Mouse (Mus musculus) lung, embryonic 16.5 days (tissue): ENCODE measurements around the gene Arpp19. TPM values are rescaled to one million over a fixed set of nuclear protein-coding genes. Genes with fewer than 3 reads are reported as not detected.

Experiments
- ATAC-seq: fragments of 200-750 bp; cut with Nextera tagmentation; 2 replicates; pipeline ENCODE4 v1.8.0; 2017; ENCODE audit warnings: low read depth, mild to moderate bottlenecking, moderate library complexity
- H3K27ac ChIP-seq: fragments of 300-500 bp; sonication (generic); 2 replicates; pipeline ENCODE4 v1.5.1; 2014; ENCODE audit warnings: mild to moderate bottlenecking, control low read depth, low read length
- H3K27me3 ChIP-seq: fragments of 300-500 bp; sonication (generic); 2 replicates; pipeline ENCODE4 v1.6.1; 2014; ENCODE audit warnings: low read depth, low read length, mixed read lengths; ENCODE audit not compliant: control insufficient read depth, insufficient read depth
- H3K36me3 ChIP-seq: fragments of 300-500 bp; sonication (generic); 2 replicates; pipeline ENCODE4 v1.6.1; 2014; ENCODE audit warnings: low read length; ENCODE audit not compliant: control insufficient read depth, insufficient read depth
- H3K4me1 ChIP-seq: fragments of 300-500 bp; sonication (generic); replicated peaks from 2 replicates; pipeline ENCODE4 v1.6.1; 2014; ENCODE audit warnings: low read length, mixed read lengths; ENCODE audit not compliant: control insufficient read depth, insufficient read depth
- H3K4me2 ChIP-seq: fragments of 300-500 bp; sonication (generic); 2 replicates; pipeline ENCODE4 v1.6.1; 2014; ENCODE audit warnings: low read depth, low read length, control low read depth
- H3K4me3 ChIP-seq: fragments of 300-500 bp; sonication (generic); 2 replicates; pipeline ENCODE4 v1.5.1; 2014; ENCODE audit warnings: mild to moderate bottlenecking, low read length, control low read depth
- H3K9ac ChIP-seq: fragments of 300-500 bp; sonication (generic); 2 replicates; pipeline ENCODE4 v1.6.1; 2014; ENCODE audit warnings: low read length, control low read depth
- H3K9me3 ChIP-seq: fragments of 300-500 bp; sonication (generic); 2 replicates; pipeline ENCODE4 v1.6.1; 2016; ENCODE audit warnings: low read length; ENCODE audit not compliant: control insufficient read depth
- WGBS: fragments of 180-500 bp; shearing (Covaris S2); extraction: QIAGEN DNeasy Blood & Tissue Kit; methylation state at CpG from one replicate; pipeline ENCODE4 v1.1.7; 2014; 5-methylcytosine and 5-hydroxymethylcytosine counted together
- polyA plus RNA-seq: library from polyadenylated mRNA; unstranded; fragments of >200 nt; fragmentation: Nextera tagmentation; extraction: Ambion mirVana; gene quantifications from 2 replicates; pipeline ENCODE4 v1.2.1, GENCODE M21; 2015

Gene Arpp19
- polyA plus RNA-seq, 1 experiment from 2014 or later: 306 TPM

GRCm38 (mm10) chr9:75004203-75004602, 33.2 kb upstream of the Arpp19 start:
- H3K27me3 ChIP-seq: no peaks in the 10 kb centered on the region
- no peak overlapping the region for H3K9ac ChIP-seq
- H3K27ac ChIP-seq: no peak overlapping the region
- no peak overlapping the region for H3K4me2 ChIP-seq
- H3K4me3 ChIP-seq: no peak overlapping the region
- H3K4me1 ChIP-seq: peaks cover 14% of the 10 kb centered on the region
- WGBS: 86% methylated on average over 10 of the region's 10 CpGs
- no peaks in the 10 kb centered on the region for H3K9me3 ChIP-seq
- ATAC-seq: no peak
- H3K36me3 ChIP-seq: no peaks in the 10 kb centered on the region; the same call in 1 of the 2 replicates

- Histone ChIP-seq H3K27ac (no peak overlapping the region), H3K4me1 (no peaks in the 10 kb centered on the region), H3K27me3 (no peaks in the 10 kb centered on the region), H3K4me3 (no peak overlapping the region), H3K36me3 (no peaks in the 10 kb centered on the region; the same call in 1 of the 2 replicates), H3K9me3 (no peaks in the 10 kb centered on the region), H3K4me2 (no peak overlapping the region), H3K9ac (no peak overlapping the region)
- ATAC-seq: no peak
- 92% methylated on average over 2 of the region's 2 CpGs for WGBS
These were observed 20.8 kb upstream of the Arpp19 start for GRCm38 (mm10) chr9:75016591-75016990.

- Histone ChIP-seq H3K9ac (no peak overlapping the region), H3K27ac (no peak overlapping the region), H3K4me2 (no peak overlapping the region), H3K4me1 (no peaks in the 10 kb centered on the region), H3K36me3 (no peaks in the 10 kb centered on the region; the same call in 1 of the 2 replicates), H3K4me3 (no peak overlapping the region), H3K9me3 (no peaks in the 10 kb centered on the region), H3K27me3 (no peaks in the 10 kb centered on the region)
- 89% methylated on average over 6 of the region's 6 CpGs for WGBS
- no peak for ATAC-seq
These were observed 18.2 kb upstream of the Arpp19 start for GRCm38 (mm10) chr9:75019181-75019580.

GRCm38 (mm10) chr9:75019592-75019991, 17.8 kb upstream of the Arpp19 start:
- H3K4me3 ChIP-seq: no peak overlapping the region
- no peaks in the 10 kb centered on the region for H3K27me3 ChIP-seq
- ATAC-seq: no peak
- no peak overlapping the region for H3K27ac ChIP-seq
- no peaks in the 10 kb centered on the region for H3K9me3 ChIP-seq
- H3K4me2 ChIP-seq: no peak overlapping the region
- H3K4me1 ChIP-seq: no peaks in the 10 kb centered on the region
- WGBS: 88% methylated on average over 3 of the region's 3 CpGs
- no peaks in the 10 kb centered on the region; the same call in 1 of the 2 replicates for H3K36me3 ChIP-seq
- no peak overlapping the region for H3K9ac ChIP-seq

GRCm38 (mm10) chr9:75020561-75020960, 16.9 kb upstream of the Arpp19 start:
- H3K9ac ChIP-seq: no peak overlapping the region
- H3K4me2 ChIP-seq: no peak overlapping the region
- no peaks in the 10 kb centered on the region for H3K4me1 ChIP-seq
- 83% methylated on average over 4 of the region's 4 CpGs for WGBS
- peaks cover under 1% of the 10 kb centered on the region for H3K36me3 ChIP-seq
- H3K27me3 ChIP-seq: no peaks in the 10 kb centered on the region
- no peak overlapping the region for H3K4me3 ChIP-seq
- no peaks in the 10 kb centered on the region for H3K9me3 ChIP-seq
- H3K27ac ChIP-seq: no peak overlapping the region
- ATAC-seq: no peak

DNA sequence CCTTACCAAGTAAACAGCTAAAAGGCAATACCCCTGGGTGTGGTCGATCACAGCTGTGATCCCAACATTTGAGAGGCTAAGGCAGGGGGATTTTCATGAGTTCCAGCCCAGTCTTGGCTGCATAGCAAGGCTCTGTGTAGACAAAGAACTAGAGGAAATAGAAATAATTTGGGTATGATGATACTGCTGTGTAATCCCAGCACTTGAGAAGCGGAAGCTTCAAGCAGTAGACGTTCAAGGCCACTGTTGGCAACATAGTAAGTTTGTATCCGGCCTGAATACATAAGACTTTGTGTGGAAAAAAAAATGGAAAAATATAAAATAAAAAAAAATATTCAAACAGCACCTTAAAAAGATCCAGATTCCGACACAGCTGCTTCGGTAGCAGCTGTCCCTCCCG, 14.9 kb upstream of the Arpp19 start:
- H3K27ac ChIP-seq: no peak overlapping the region
- H3K9me3 ChIP-seq: no peaks in the 10 kb centered on the region
- no peaks in the 10 kb centered on the region for H3K4me1 ChIP-seq
- no peak overlapping the region for H3K4me2 ChIP-seq
- H3K4me3 ChIP-seq: no peak overlapping the region
- no peaks in the 10 kb centered on the region for H3K27me3 ChIP-seq
- no peak for ATAC-seq
- 84% methylated on average over 7 of the region's 7 CpGs for WGBS
- peaks cover 3% of the 10 kb centered on the region for H3K36me3 ChIP-seq
- no peak overlapping the region for H3K9ac ChIP-seq

GRCm38 (mm10) chr9:75023150-75023894, 14.1 kb upstream of the Arpp19 start:
- 44% methylated on average over 5 of the region's 5 CpGs for WGBS
- H3K4me2 ChIP-seq: no peak overlapping the region
- no peaks in the 10 kb centered on the region for H3K27me3 ChIP-seq
- H3K9ac ChIP-seq: no peak overlapping the region
- H3K4me3 ChIP-seq: no peak overlapping the region
- H3K27ac ChIP-seq: no peak overlapping the region
- no peak for ATAC-seq
- no peaks in the 10 kb centered on the region for H3K4me1 ChIP-seq
- no peaks in the 10 kb centered on the region for H3K9me3 ChIP-seq
- peaks cover 3% of the 10 kb centered on the region for H3K36me3 ChIP-seq

- Histone ChIP-seq H3K9me3 (no peaks in the 10 kb centered on the region), H3K4me1 (no peaks in the 10 kb centered on the region), H3K4me2 (no peak overlapping the region), H3K27ac (no peak overlapping the region), H3K4me3 (no peak overlapping the region), H3K36me3 (peaks cover 3% of the 10 kb centered on the region), H3K9ac (no peak overlapping the region), H3K27me3 (no peaks in the 10 kb centered on the region)
- no peak for ATAC-seq
- WGBS: 36% methylated on average over 7 of the region's 7 CpGs
These were observed 13.3 kb upstream of the Arpp19 start for GRCm38 (mm10) chr9:75024089-75024488.

GRCm38 (mm10) chr9:75025689-75026088, 11.7 kb upstream of the Arpp19 start:
- Histone ChIP-seq H3K9ac (no peak overlapping the region), H3K4me3 (no peak overlapping the region), H3K27me3 (no peaks in the 10 kb centered on the region), H3K27ac (no peak overlapping the region), H3K4me1 (no peaks in the 10 kb centered on the region), H3K36me3 (peaks cover 3% of the 10 kb centered on the region), H3K4me2 (no peak overlapping the region), H3K9me3 (no peaks in the 10 kb centered on the region)
- ATAC-seq: no peak
- WGBS: 68% methylated on average over 6 of the region's 6 CpGs
